Mouse (Mus musculus): ENCODE measurements around the gene Ckb. TPM values are rescaled to one million over a fixed set of nuclear protein-coding genes. Genes with fewer than 3 reads are reported as not detected.
"Not testable (repeated sequence)": the region's sequence is repeated elsewhere in the genome, so short reads cannot be mapped to it uniquely, and the experiment has no call there.

The Ckb gene
- total RNA-seq, 2 experiments from 2014 or later, result 2.5 to 5.2 TPM

DNA sequence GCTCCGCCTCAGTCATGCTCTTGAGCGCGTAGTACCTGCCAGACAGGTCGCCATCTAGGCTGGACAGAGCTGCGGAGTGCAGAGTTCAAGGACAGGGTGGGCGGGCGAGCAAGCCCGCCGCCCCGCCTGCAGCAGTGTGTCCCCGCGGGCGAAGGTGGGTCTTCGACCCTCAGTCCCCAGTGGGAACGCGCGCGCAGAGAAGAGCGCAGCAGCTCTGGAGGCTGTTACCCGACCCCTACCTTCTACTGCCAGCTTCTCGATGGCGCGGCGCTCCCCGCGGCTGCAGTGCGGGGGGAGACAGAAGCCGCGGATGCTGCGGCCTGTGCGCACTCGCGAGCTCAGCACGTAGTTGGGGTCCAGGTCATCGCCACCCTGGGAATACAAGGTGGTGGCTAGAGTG, 1.2 kb downstream of the Ckb start:
- no peak for ATAC-seq (replicated peaks; ENCODE audit: low FRiP score, poor library complexity, severe bottlenecking)

DNA sequence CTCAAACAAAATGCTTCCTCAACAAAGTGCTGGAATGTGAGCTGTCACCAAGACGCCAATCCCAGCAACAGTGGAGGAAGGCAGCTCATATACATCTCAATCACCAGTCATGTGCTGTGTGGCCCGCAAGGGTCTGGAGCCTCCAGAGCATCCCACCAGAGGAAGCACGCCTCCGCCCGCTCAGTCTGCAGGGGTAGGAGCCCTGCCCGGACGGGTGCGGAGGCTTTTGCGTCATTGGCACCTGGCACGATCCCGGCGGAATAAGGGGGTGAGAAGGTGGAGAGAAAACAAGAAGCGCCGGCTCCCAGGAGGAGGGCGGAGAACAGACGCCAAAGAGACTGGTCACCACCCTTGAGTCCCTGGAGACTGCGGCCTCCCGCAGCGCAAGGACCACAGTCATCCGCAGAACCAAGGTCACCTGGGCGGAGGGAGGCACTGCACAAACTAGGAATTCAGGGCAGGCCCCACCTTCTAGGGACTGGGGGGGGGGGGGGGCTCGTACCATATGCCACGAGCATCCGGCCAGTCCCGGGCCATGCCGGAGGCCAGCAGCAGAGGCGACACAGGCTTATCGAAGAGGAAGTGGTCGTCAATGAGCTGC, 1.7 kb downstream of the Ckb start:
- no peak for ATAC-seq (replicated peaks; ENCODE audit: low FRiP score, poor library complexity, severe bottlenecking)

GRCm38 (mm10) chr12:111669961-111670360, 2.2 kb downstream of the Ckb start:
- ATAC-seq (replicated peaks; ENCODE audit: low FRiP score, poor library complexity, severe bottlenecking), result no peak

DNA sequence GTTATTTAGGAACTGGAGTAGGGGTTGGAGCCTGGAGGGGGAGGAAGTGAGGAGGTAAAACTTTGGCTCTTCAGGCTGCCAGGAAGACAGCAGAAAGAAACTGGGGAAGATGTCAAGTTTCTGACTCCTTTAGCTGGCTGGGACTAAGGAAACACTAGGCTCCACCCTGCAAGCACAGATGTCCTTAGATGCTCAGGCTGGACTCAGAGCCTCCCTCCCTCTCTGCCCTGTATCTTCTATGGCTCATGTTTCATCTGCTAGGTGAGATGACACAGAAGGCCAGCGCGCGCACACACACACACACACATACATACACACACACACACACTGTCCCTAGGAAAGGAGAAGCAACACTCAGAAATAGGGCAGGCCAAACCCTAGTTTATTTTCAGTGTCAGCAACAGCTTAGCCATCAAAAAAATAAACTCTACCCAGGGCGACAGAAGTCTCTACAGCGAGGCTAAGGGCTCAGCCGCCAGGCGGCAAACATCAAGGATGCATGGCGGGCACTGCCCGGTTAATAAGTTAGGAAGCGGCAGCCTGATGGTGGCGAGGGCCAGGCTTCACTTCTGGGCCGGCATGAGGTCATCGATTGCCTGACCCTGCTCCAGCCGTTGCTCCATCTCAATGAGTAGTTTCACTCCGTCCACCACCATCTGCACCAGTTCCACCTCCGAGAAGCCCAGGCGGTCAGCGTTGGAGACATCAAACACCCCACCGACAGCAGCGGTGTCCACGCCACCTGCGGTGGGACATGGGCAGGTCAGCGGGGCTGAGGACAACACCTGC, 2.9 kb downstream of the Ckb start:
- ATAC-seq (replicated peaks; ENCODE audit: low FRiP score, poor library complexity, severe bottlenecking), result no peak

- peak; percentile 68 for ATAC-seq (replicated peaks; ENCODE audit: low FRiP score, poor library complexity, severe bottlenecking)
Measured at GRCm38 (mm10) chr12:111668457-111668912, 3.7 kb downstream of the Ckb start.

- no peak for ATAC-seq (replicated peaks; ENCODE audit: low FRiP score, poor library complexity, severe bottlenecking)
Measured at GRCm38 (mm10) chr12:111667421-111667820, 4.7 kb downstream of the Ckb start.

GRCm38 (mm10) chr12:111666380-111666779, 5.8 kb downstream of the Ckb start:
- ATAC-seq (replicated peaks; ENCODE audit: low FRiP score, poor library complexity, severe bottlenecking), result no peak

GRCm38 (mm10) chr12:111665041-111665880, 6.9 kb downstream of the Ckb start:
- no peak for ATAC-seq (replicated peaks; ENCODE audit: low FRiP score, poor library complexity, severe bottlenecking)

- no peak for ATAC-seq (replicated peaks; ENCODE audit: low FRiP score, poor library complexity, severe bottlenecking)
Measured at GRCm38 (mm10) chr12:111664144-111664634, 7.9 kb downstream of the Ckb start.

- ATAC-seq (replicated peaks; ENCODE audit: low FRiP score, poor library complexity, severe bottlenecking), result no peak
Measured at GRCm38 (mm10) chr12:111663228-111664143, 8.7 kb downstream of the Ckb start.

GRCm38 (mm10) chr12:111661554-111661953, 10.6 kb downstream of the Ckb start:
- not testable (repeated sequence) for ATAC-seq (replicated peaks; ENCODE audit: low FRiP score, poor library complexity, severe bottlenecking)

- ATAC-seq (replicated peaks; ENCODE audit: low FRiP score, poor library complexity, severe bottlenecking), result no peak
Measured at GRCm38 (mm10) chr12:111660628-111661027, 11.5 kb downstream of the Ckb start.

DNA sequence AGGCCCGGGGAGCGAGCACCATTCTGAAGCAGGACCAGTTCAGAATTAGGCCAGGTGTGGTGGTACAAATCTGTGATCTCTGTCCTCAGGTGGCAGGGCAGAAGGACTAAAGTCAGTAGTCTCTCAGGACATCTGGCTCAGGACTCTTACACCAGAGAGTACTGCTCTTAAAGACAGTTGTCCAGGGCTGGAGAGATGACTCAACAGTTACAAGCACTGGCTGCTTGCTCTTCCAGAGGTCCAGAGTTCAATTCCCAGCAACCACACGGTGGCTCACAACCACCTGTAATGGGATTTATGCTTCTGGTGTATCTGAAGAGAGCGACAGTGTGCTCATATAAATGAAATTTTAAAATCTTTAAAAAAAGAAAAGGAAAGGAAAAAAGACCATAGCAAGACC, 12.8 kb downstream of the Ckb start:
- ATAC-seq (replicated peaks; ENCODE audit: low FRiP score, poor library complexity, severe bottlenecking), result no peak

DNA sequence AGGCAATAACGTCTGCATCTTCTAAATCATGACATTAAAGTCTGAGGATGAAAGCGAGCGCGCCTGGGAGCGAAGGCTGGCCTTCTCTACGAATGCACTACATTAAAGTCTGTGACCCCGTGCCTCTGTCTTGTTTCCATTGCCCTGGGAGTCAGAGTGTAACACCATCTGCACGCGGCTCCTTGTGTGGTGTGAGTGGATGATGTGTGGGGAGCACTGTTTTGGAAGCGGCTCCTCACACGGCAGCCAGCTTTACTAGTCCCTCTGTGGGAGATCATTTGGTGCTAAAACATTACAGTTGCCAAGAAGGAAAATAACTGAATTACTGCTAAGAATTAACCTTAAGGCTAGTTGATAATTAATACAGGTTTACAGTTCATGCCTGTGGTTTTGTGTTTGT, 16.4 kb downstream of the Ckb start:
- ATAC-seq (replicated peaks; ENCODE audit: low FRiP score, poor library complexity, severe bottlenecking), result no peak

DNA sequence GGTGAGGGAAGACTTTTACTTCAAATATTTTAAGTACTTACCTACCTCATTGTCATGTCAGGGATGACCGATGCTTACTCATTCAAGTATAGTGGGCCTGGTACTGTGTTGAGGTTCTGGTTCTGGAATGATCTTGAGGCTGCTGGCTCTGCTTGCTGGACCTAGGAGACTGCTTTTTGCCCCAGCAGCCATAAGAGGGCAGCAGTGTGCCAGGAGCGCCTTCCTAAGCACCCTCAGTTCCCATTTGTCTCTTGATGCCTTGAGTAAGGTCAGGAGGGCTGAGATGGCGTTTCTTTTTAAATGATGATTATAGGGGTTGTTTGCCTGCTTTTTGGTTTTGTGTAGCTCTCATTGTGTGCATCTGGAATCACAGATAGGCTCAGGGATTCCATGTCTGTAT, 18.7 kb downstream of the Ckb start:
- peak; percentile 72 for ATAC-seq (replicated peaks; ENCODE audit: low FRiP score, poor library complexity, severe bottlenecking)

DNA sequence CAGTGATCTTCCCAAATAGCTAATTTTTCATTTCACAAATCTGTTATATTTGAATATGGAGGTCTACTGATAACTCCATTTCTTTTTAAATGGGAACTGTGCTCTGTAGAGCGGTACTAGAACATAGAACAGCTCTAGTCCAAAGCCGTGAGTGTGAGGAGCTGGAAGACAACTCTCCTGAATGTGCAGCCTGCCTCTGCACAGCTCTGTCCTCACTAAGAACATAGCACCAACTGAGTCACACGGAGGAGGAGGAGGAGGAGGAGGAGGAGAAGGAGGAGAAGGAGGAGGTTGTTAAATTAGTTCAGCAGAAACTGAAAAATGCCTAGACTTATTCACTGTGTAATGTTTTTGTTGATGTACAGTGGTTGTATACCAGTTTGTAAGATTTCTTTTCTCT, 19.2 kb downstream of the Ckb start:
- ATAC-seq (replicated peaks; ENCODE audit: low FRiP score, poor library complexity, severe bottlenecking), result no peak

DNA sequence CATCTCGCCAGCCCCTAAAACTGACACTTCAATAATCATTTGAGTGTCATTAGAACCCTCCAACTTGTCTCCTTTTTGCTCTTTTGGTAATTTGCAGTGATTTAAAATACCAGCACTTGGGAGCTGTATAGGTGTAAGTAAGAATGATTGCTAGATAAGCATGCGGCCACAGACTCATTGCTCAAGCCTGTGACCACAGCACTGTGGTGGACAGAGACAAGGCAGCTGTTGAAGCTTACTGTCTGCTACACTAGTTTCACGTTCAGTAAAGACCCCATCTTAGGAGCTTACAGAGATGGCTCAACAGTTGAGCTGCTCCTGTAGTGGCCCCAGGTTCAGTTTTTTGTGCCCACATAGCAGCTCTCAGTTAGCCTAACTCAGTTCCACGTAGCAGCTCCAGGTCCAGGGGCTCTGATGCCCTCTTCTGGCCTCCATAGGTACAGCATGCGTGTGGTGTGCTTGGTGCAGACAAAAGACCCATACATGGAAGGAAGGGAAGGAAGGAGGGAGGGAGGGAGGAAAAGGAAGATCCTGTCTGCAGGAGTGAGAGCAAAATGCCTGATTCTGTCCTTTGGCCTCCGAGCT, 24.0 kb downstream of the Ckb start:
- ATAC-seq (replicated peaks; ENCODE audit: low FRiP score, poor library complexity, severe bottlenecking), result peak; percentile 81
